Mouse (Mus musculus): ENCODE data around the gene Tfdp2. TPM values are rescaled to one million over a fixed set of nuclear protein-coding genes. Genes with fewer than 3 reads are reported as not detected.
A peak's percentile ranks its signal among the peaks of the same experiment; 100 is the strongest.
"Not testable (repeated sequence)": the region's sequence is repeated elsewhere in the genome, so short reads cannot be mapped to it uniquely, and the experiment has no call there.

Gene Tfdp2
- total RNA-seq, 2 experiments from 2014 or later: 50.7 to 57.4 TPM

GRCm38 (mm10) chr9:96308816-96309215 is 112.7 kb downstream of the Tfdp2 start:
- DNase-seq: no peak

- no peak for DNase-seq
These were observed 116.0 kb downstream of the Tfdp2 start for GRCm38 (mm10) chr9:96312074-96312473.

GRCm38 (mm10) chr9:96319333-96319732 is 123.3 kb downstream of the Tfdp2 start:
- DNase-seq: no peak

- DNase-seq: no peak
These were observed 124.5 kb downstream of the Tfdp2 start for GRCm38 (mm10) chr9:96320551-96320980.

- DNase-seq: no peak
These were observed 126.5 kb downstream of the Tfdp2 start for GRCm38 (mm10) chr9:96322411-96323152.

- no peak for DNase-seq
These were observed 128.4 kb downstream of the Tfdp2 start for GRCm38 (mm10) chr9:96324502-96324901.

- peak; percentile 76 for DNase-seq
These were observed 130.4 kb downstream of the Tfdp2 start for GRCm38 (mm10) chr9:96326496-96326923.

- DNase-seq: no peak
These were observed 132.2 kb downstream of the Tfdp2 start for GRCm38 (mm10) chr9:96328226-96328625.

- no peak for DNase-seq
These were observed 135.1 kb downstream of the Tfdp2 start for GRCm38 (mm10) chr9:96331146-96331545.

- DNase-seq: no peak
These were observed 149.7 kb downstream of the Tfdp2 start for GRCm38 (mm10) chr9:96345750-96346149.

GRCm38 (mm10) chr9:96348885-96349284 is 152.8 kb downstream of the Tfdp2 start:
- peak; percentile 48 for DNase-seq

- peak; percentile 75 for DNase-seq
These were observed 153.9 kb downstream of the Tfdp2 start for GRCm38 (mm10) chr9:96350010-96350409.

GRCm38 (mm10) chr9:96350476-96350875 is 154.4 kb downstream of the Tfdp2 start:
- DNase-seq: no peak

GRCm38 (mm10) chr9:96351771-96352170 is 155.7 kb downstream of the Tfdp2 start:
- not testable (repeated sequence) for DNase-seq

- DNase-seq: no peak
These were observed 157.2 kb downstream of the Tfdp2 start for GRCm38 (mm10) chr9:96353121-96353769.

- DNase-seq: peak; percentile 69
These were observed 157.7 kb downstream of the Tfdp2 start for GRCm38 (mm10) chr9:96353799-96354198.

GRCm38 (mm10) chr9:96360056-96360455 is 164.0 kb downstream of the Tfdp2 start:
- DNase-seq: no peak

- DNase-seq: peak; percentile 85
These were observed 167.6 kb downstream of the Tfdp2 start for GRCm38 (mm10) chr9:96363581-96364140.

GRCm38 (mm10) chr9:96364141-96364838 is 168.2 kb downstream of the Tfdp2 start, which contains the start of gene Atp1b3:
TSS of gene Atp1b3 (minus strand) at chr9:96364442.
- DNase-seq: peak; percentile 100

- DNase-seq: no peak
These were observed 169.3 kb downstream of the Tfdp2 start for GRCm38 (mm10) chr9:96365271-96365872.

GRCm38 (mm10) chr9:96369654-96370384 is 173.7 kb downstream of the Tfdp2 start:
- no peak for DNase-seq
